Mouse (Mus musculus): ENCODE results near the gene Ttll3. TPM values are rescaled to one million over a fixed set of nuclear protein-coding genes. Genes with fewer than 3 reads are reported as not detected.

The Ttll3 gene
- polyA plus RNA-seq (2014; fragmentation: Nextera tagmentation; extraction: Ambion mirVana) = 4.1 and 4.2 TPM in 2 replicates

DNA sequence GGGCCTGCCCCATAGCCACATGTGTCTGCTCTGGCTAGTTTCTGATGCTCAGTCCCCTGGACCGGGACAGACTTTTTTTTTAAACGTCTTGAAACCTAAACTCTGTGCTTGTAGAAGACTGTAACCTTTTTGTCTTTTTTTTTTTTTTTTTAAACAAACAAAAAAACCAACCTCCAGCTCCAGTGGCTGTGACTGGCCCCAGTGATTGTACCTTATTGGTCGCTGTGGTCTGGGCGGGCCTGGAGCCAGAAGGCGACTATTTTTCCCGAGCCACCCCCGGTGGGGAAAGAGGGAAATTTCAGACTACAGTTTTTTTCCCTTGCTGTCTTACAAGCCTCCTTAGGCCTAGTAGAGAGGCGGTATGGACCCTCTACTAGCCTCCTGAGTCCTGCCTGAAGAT is at the start of gene Ttll3:
TSS of gene Ttll3 (plus strand) at position 301 of the 400 bp plus-strand sequence.
- Histone ChIP-seq H3K9ac (ENCODE audit: low read depth, low read length) (no peak within 1 kb of the TSS), H3K9me3 (ENCODE audit: control insufficient read depth, low read length) (no peaks in the 10 kb centered on the region), H3K4me3 (ENCODE audit: low read depth, low read length) (no peak within 1 kb of the TSS), H3K4me1 (replicated peaks; ENCODE audit: control insufficient read depth, insufficient read depth, low read length) (no peaks in the 10 kb centered on the region), H3K27ac (ENCODE audit: low read depth, low read length) (no peak within 1 kb of the TSS), H3K4me2 (replicated peaks; ENCODE audit: low read depth, low read length) (no peak within 1 kb of the TSS), H3K36me3 (ENCODE audit: control insufficient read depth, insufficient read depth, low read length) (peaks cover 17% of the 10 kb centered on the region), H3K27me3 (ENCODE audit: control insufficient read depth, insufficient read depth, low read length) (no peaks in the 10 kb centered on the region)
- 78% methylated on average over 8 of the region's 8 CpGs for WGBS
- no peak for ATAC-seq (ENCODE audit: low FRiP score)
- no peak for DNase-seq (ENCODE audit: low spot score)

DNA sequence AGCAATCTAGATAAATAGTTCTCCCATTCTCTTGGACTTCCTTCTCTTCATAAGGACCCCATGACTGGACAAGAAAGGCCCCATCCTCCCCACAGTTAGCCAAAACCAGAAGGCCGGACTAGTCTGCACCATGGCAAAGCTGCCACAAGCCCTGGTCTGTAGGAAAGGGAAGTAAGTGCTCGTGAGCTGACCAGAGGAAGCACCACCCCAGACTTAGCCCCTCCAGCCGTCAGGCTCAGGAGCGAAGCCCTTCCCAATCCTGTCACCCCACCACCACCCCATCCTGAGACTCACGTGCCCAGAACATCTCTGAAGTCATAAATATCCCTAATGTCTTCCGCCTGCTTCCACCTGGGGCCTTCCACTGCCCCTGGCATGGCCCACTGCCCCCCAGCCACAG is 47.5 kb upstream of the Ttll3 start:
- Histone ChIP-seq H3K4me1 (replicated peaks; ENCODE audit: control insufficient read depth, insufficient read depth, low read length) (no peaks in the 10 kb centered on the region), H3K4me3 (ENCODE audit: low read depth, low read length) (no peak overlapping the region), H3K27me3 (ENCODE audit: control insufficient read depth, insufficient read depth, low read length) (no peaks in the 10 kb centered on the region), H3K9me3 (ENCODE audit: control insufficient read depth, low read length) (no peaks in the 10 kb centered on the region), H3K36me3 (ENCODE audit: control insufficient read depth, insufficient read depth, low read length) (no peaks in the 10 kb centered on the region), H3K9ac (ENCODE audit: low read depth, low read length) (no peak overlapping the region), H3K27ac (ENCODE audit: low read depth, low read length) (no peak overlapping the region), H3K4me2 (replicated peaks; ENCODE audit: low read depth, low read length) (no peak overlapping the region)
- WGBS = 85% methylated on average over 6 of the region's 6 CpGs
- no peak for DNase-seq (ENCODE audit: low spot score)
- ATAC-seq (ENCODE audit: low FRiP score) = no peak

DNA sequence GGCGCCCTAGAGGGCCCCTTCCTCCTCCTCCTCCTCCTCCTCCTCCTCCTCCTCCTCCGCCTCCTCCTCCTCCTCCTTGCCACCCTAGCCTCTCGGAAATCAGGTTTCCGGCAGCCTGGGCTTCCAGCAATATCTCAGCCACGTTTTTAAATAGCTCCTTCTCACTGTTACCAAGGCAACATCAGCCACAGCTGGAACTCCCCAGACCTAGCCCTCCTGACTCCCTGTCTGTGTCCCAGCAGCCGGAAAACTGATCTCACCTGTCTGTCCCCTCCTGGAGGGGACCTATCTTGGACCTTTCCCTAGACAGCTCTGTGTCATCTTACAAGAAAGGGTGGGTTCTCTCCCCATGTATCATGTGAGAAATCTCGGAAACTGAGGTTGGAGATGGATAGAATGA is 46.8 kb upstream of the Ttll3 start:
- H3K9me3 ChIP-seq (ENCODE audit: control insufficient read depth, low read length) = no peaks in the 10 kb centered on the region
- no peak overlapping the region for H3K4me2 ChIP-seq (replicated peaks; ENCODE audit: low read depth, low read length)
- no peaks in the 10 kb centered on the region for H3K27me3 ChIP-seq (ENCODE audit: control insufficient read depth, insufficient read depth, low read length)
- H3K27ac ChIP-seq (ENCODE audit: low read depth, low read length) = no peak overlapping the region
- 52% methylated on average over 4 of the region's 7 CpGs for WGBS
- DNase-seq (ENCODE audit: low spot score) = no peak
- H3K9ac ChIP-seq (ENCODE audit: low read depth, low read length) = no peak overlapping the region
- ATAC-seq (ENCODE audit: low FRiP score) = no peak
- H3K36me3 ChIP-seq (ENCODE audit: control insufficient read depth, insufficient read depth, low read length) = no peaks in the 10 kb centered on the region
- no peak overlapping the region for H3K4me3 ChIP-seq (ENCODE audit: low read depth, low read length)
- no peaks in the 10 kb centered on the region for H3K4me1 ChIP-seq (replicated peaks; ENCODE audit: control insufficient read depth, insufficient read depth, low read length)

DNA sequence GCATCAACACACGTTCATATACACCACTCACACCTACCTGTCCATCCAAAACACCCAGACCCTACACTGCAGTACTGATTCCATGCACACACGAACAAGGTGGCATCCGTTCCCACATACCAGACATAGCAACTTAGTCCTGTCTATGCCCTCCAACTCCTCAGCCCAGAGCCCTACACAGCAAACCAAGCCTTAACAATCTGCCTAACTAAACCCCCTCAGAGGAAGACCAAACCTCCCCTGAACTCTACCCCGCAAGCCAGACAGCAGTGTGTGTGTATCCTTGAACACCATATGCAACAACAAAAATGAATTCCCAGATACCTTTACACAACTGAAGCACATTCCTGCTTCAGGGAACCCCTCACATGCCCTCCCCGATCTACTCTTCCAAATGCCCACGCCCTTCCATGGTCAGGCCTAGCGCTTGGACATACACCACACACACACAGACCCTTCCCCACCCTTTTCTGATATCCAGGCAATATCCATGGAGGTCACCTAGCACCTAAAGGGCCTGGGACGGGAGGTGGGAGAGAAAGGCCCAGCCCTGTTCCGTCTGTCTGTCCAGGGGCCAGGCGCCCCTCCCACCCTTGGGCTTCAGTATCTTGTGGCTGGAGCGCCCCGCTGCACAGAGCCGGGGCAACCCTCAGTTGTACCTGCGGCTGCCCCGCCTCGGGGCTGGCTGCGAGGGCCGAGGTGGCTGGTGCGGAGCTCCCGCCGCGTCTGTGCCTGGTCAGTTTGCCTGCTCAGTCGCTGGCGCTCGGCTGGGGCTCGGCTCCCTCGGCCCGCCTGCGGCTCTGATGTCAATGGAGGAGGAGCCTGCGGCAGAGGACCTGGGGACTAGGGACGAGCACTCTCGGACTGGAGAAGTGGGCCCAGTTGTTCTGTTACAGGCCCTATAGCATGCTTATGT is 45.6 kb upstream of the Ttll3 start, which contains the start of gene Camk1:
TSS of gene Camk1 (minus strand) at position 808 of the 916 bp plus-strand sequence.
- Histone ChIP-seq H3K4me1 (replicated peaks; ENCODE audit: control insufficient read depth, insufficient read depth, low read length) (no peaks in the 10 kb centered on the region), H3K9me3 (ENCODE audit: control insufficient read depth, low read length) (no peaks in the 10 kb centered on the region), H3K27me3 (ENCODE audit: control insufficient read depth, insufficient read depth, low read length) (no peaks in the 10 kb centered on the region), H3K4me3 (ENCODE audit: low read depth, low read length) (peak within 1 kb of the TSS; percentile 54), H3K27ac (ENCODE audit: low read depth, low read length) (no peak within 1 kb of the TSS), H3K36me3 (ENCODE audit: control insufficient read depth, insufficient read depth, low read length) (no peaks in the 10 kb centered on the region), H3K9ac (ENCODE audit: low read depth, low read length) (peak within 1 kb of the TSS; percentile 83), H3K4me2 (replicated peaks; ENCODE audit: low read depth, low read length) (peak within 1 kb of the TSS; percentile 73)
- DNase-seq (ENCODE audit: low spot score) (peak; percentile 73), ATAC-seq (ENCODE audit: low FRiP score) (peak; percentile 78)
- WGBS = 16% methylated on average over 32 of the region's 32 CpGs

DNA sequence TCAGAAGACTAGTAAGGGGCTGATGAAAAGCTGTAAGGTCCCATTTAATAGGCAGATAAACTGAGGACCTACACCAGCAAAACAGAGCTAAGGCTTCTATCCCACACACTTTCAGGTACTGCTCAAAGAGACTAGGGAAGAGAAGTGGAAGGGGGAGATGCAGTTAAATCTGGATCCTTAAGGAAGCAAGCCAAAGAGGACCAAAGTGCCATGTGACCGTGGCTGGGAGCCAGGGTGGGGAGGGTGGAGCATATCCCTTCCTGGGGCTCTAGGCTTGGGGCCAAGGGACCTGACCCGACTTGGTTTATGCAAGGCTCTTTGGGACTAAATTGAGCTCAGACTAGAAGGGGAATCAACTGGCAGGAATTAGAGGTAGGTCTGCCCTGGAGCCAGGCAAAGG is 44.7 kb upstream of the Ttll3 start:
- no peak overlapping the region for H3K4me2 ChIP-seq (replicated peaks; ENCODE audit: low read depth, low read length)
- H3K36me3 ChIP-seq (ENCODE audit: control insufficient read depth, insufficient read depth, low read length) = no peaks in the 10 kb centered on the region
- H3K4me1 ChIP-seq (replicated peaks; ENCODE audit: control insufficient read depth, insufficient read depth, low read length) = no peaks in the 10 kb centered on the region
- DNase-seq (ENCODE audit: low spot score) (no peak), ATAC-seq (ENCODE audit: low FRiP score) (peak; percentile 3; the same call in 1 of the 2 replicates)
- no peaks in the 10 kb centered on the region for H3K9me3 ChIP-seq (ENCODE audit: control insufficient read depth, low read length)
- H3K4me3 ChIP-seq (ENCODE audit: low read depth, low read length) = no peak overlapping the region
- H3K27ac ChIP-seq (ENCODE audit: low read depth, low read length) = no peak overlapping the region
- no peak overlapping the region for H3K9ac ChIP-seq (ENCODE audit: low read depth, low read length)
- WGBS = 78% methylated on average over 2 of the region's 2 CpGs
- no peaks in the 10 kb centered on the region for H3K27me3 ChIP-seq (ENCODE audit: control insufficient read depth, insufficient read depth, low read length)

DNA sequence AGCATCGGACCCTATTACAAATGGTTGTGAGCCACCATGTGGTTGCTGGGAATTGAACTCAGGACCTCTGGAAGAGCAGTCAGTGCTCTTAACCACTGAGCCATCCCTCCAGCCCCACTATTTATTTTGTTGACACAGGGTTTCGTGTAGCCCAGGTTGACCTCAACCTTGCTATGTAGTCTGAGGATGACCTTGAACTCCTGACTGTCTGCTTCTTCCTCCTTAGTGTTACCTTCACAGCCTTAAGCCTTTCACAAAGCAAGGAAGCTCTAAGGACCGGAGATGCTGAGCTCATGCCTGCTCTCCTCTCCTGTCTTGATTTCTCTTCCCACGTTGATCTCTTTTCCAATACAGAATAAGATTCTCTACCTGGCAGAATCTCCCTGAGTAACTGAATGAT is 42.2 kb upstream of the Ttll3 start:
- Histone ChIP-seq H3K27ac (ENCODE audit: low read depth, low read length) (no peak overlapping the region), H3K4me1 (replicated peaks; ENCODE audit: control insufficient read depth, insufficient read depth, low read length) (no peaks in the 10 kb centered on the region), H3K36me3 (ENCODE audit: control insufficient read depth, insufficient read depth, low read length) (no peaks in the 10 kb centered on the region), H3K4me2 (replicated peaks; ENCODE audit: low read depth, low read length) (no peak overlapping the region), H3K27me3 (ENCODE audit: control insufficient read depth, insufficient read depth, low read length) (no peaks in the 10 kb centered on the region), H3K9ac (ENCODE audit: low read depth, low read length) (no peak overlapping the region), H3K9me3 (ENCODE audit: control insufficient read depth, low read length) (no peaks in the 10 kb centered on the region), H3K4me3 (ENCODE audit: low read depth, low read length) (no peak overlapping the region)
- WGBS = 89% methylated on average over 4 of the region's 4 CpGs
- ATAC-seq (ENCODE audit: low FRiP score) (no peak), DNase-seq (ENCODE audit: low spot score) (no peak)

DNA sequence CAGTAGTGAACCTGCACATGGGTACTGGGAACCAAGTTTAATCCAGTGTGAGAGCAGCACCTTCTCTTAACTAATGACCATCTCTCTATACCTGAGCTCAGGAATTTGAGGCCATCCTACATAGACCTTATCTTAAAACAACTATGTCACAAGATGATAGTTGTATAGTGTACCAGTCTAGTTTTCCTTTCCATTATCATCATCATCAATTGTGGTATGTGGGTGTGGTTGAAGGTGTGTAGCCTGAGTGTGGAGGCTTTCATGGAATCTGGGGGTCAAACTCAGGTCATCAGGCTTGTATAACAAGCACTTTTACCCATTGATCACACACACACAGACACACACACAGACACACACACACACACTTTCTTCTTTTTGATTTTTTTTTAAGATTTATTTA is 38.5 kb upstream of the Ttll3 start:
- H3K9ac ChIP-seq (ENCODE audit: low read depth, low read length) = no peak overlapping the region
- H3K36me3 ChIP-seq (ENCODE audit: control insufficient read depth, insufficient read depth, low read length) = no peaks in the 10 kb centered on the region
- no peak overlapping the region for H3K4me3 ChIP-seq (ENCODE audit: low read depth, low read length)
- H3K4me2 ChIP-seq (replicated peaks; ENCODE audit: low read depth, low read length) = no peak overlapping the region
- no peak overlapping the region for H3K27ac ChIP-seq (ENCODE audit: low read depth, low read length)
- no peaks in the 10 kb centered on the region for H3K27me3 ChIP-seq (ENCODE audit: control insufficient read depth, insufficient read depth, low read length)
- no peaks in the 10 kb centered on the region for H3K9me3 ChIP-seq (ENCODE audit: control insufficient read depth, low read length)
- no peak for ATAC-seq (ENCODE audit: low FRiP score)
- H3K4me1 ChIP-seq (replicated peaks; ENCODE audit: control insufficient read depth, insufficient read depth, low read length) = no peaks in the 10 kb centered on the region
- no peak for DNase-seq (ENCODE audit: low spot score)

DNA sequence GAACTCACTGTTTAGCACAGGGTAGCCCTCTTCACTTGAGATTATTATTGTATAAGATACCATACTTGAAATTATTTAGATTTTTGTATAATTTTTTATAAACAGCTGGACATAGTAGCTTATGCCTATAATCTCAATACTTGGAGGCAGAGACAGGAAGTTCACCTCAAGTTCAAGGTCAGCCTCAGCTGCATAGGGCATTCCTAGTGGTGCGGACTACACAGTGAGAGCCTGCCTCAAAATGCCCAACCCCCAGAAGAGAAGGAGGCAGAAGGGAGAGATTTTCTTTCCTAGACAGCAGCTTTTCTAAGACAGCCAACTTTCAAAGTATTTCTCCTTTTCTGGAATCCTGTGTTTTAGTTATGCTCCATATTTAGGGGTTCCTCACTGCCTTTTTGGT is 37.9 kb upstream of the Ttll3 start:
- Histone ChIP-seq H3K27ac (ENCODE audit: low read depth, low read length) (no peak overlapping the region), H3K4me3 (ENCODE audit: low read depth, low read length) (no peak overlapping the region), H3K9me3 (ENCODE audit: control insufficient read depth, low read length) (no peaks in the 10 kb centered on the region), H3K9ac (ENCODE audit: low read depth, low read length) (no peak overlapping the region), H3K27me3 (ENCODE audit: control insufficient read depth, insufficient read depth, low read length) (no peaks in the 10 kb centered on the region), H3K4me2 (replicated peaks; ENCODE audit: low read depth, low read length) (no peak overlapping the region), H3K4me1 (replicated peaks; ENCODE audit: control insufficient read depth, insufficient read depth, low read length) (no peaks in the 10 kb centered on the region), H3K36me3 (ENCODE audit: control insufficient read depth, insufficient read depth, low read length) (no peaks in the 10 kb centered on the region)
- no peak for ATAC-seq (ENCODE audit: low FRiP score)
- WGBS = 80% methylated on average over 1 of the region's 1 CpGs
- no peak for DNase-seq (ENCODE audit: low spot score)

DNA sequence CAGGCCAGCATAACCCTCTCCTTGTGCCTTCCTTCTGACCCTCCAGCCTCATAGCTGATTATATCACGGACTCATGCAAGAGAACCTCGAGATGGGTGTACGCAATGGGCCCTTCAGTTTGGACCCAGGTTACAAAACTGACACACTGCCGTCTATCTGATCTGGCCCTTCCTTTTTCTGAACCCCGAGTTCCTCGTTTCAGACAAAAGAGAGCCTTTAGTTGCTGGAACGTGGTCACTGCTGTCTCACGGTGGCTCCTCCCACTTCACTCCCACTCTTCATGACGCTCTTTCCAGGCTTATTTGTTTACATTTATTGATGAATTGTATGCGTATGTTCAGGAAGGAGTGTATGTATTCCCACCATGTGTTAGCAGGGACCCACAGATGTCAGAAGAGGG is 37.4 kb upstream of the Ttll3 start:
- DNase-seq (ENCODE audit: low spot score) (no peak), ATAC-seq (ENCODE audit: low FRiP score) (no peak)
- 62% methylated on average over 10 of the region's 10 CpGs for WGBS
- Histone ChIP-seq H3K27ac (ENCODE audit: low read depth, low read length) (no peak overlapping the region), H3K9me3 (ENCODE audit: control insufficient read depth, low read length) (no peaks in the 10 kb centered on the region), H3K36me3 (ENCODE audit: control insufficient read depth, insufficient read depth, low read length) (no peaks in the 10 kb centered on the region), H3K4me1 (replicated peaks; ENCODE audit: control insufficient read depth, insufficient read depth, low read length) (no peaks in the 10 kb centered on the region), H3K4me3 (ENCODE audit: low read depth, low read length) (no peak overlapping the region), H3K9ac (ENCODE audit: low read depth, low read length) (no peak overlapping the region), H3K4me2 (replicated peaks; ENCODE audit: low read depth, low read length) (no peak overlapping the region), H3K27me3 (ENCODE audit: control insufficient read depth, insufficient read depth, low read length) (no peaks in the 10 kb centered on the region)
